Mouse (Mus musculus) heart, postnatal 0 days (tissue): Measurements from ENCODE around the gene Fam118b. TPM values are rescaled to one million over a fixed set of nuclear protein-coding genes. Genes with fewer than 3 reads are reported as not detected.

ENCODE experiments used
- ATAC-seq: fragments of 200-750 bp; cut with Nextera tagmentation; 2 replicates; pipeline ENCODE4 v1.8.0; 2017; ENCODE audit warnings: low read depth, moderate number of reproducible peaks, moderate library complexity; ENCODE audit not compliant: insufficient read depth
- DNase-seq: peaks from one replicate; pipeline ENCODE4 v3.0.0-alpha.2; 2016; ENCODE audit warnings: low spot score
- H3K27ac ChIP-seq: fragments of 300-500 bp; sonication (generic); 2 replicates; pipeline ENCODE4 v1.5.1; 2014; ENCODE audit warnings: low read depth, mild to moderate bottlenecking
- H3K27me3 ChIP-seq: fragments of 300-500 bp; sonication (generic); 2 replicates; pipeline ENCODE4 v1.6.1; 2014; ENCODE audit warnings: low read length, mixed read lengths; ENCODE audit not compliant: control insufficient read depth, insufficient read depth
- H3K36me3 ChIP-seq: fragments of 300-500 bp; sonication (generic); replicated peaks from 2 replicates; pipeline ENCODE4 v1.6.1; 2014; ENCODE audit warnings: low read length, mixed read lengths; ENCODE audit not compliant: control insufficient read depth, insufficient read depth
- H3K4me1 ChIP-seq: fragments of 300-500 bp; sonication (generic); 2 replicates; pipeline ENCODE4 v1.6.1; 2014; ENCODE audit warnings: antibody characterized with exemption; ENCODE audit not compliant: control insufficient read depth, insufficient read depth
- H3K4me2 ChIP-seq: fragments of 300-500 bp; sonication (generic); 2 replicates; pipeline ENCODE4 v1.6.1; 2014; ENCODE audit warnings: low read depth, mild to moderate bottlenecking, low read length, moderate library complexity
- H3K4me3 ChIP-seq: fragments of 300-500 bp; sonication (generic); 2 replicates; pipeline ENCODE4 v1.5.1; 2014; ENCODE audit warnings: low read depth, low read length
- H3K9ac ChIP-seq: fragments of 300-500 bp; sonication (generic); replicated peaks from 2 replicates; pipeline ENCODE4 v1.6.1; 2014; ENCODE audit warnings: low read depth, low read length, mixed read lengths
- H3K9me3 ChIP-seq: fragments of 300-500 bp; sonication (generic); replicated peaks from 2 replicates; pipeline ENCODE4 v1.6.1; 2016; ENCODE audit warnings: low read length; ENCODE audit not compliant: control insufficient read depth
- CTCF ChIP-seq: IDR thresholded peaks from 2 replicates; pipeline ENCODE4 v1.5.1; 2016; ENCODE audit warnings: antibody characterized with exemption, control low read depth, low read depth
- EP300 ChIP-seq: IDR thresholded peaks from 2 replicates; pipeline ENCODE4 v1.6.1; 2016; ENCODE audit warnings: antibody characterized with exemption, low read depth
- WGBS: fragments of 180-500 bp; shearing (Covaris S2); extraction: QIAGEN DNeasy Blood & Tissue Kit; methylation state at CpG from one replicate; pipeline ENCODE4 v1.1.7; 2014; 5-methylcytosine and 5-hydroxymethylcytosine counted together
- polyA plus RNA-seq: library from polyadenylated mRNA; unstranded; fragments of >200 nt; fragmentation: Nextera tagmentation; extraction: Ambion mirVana; gene quantifications from 2 replicates; pipeline ENCODE4 v1.2.1, GENCODE M21; 2015
- total RNA-seq: library from RNA; depleted of rRNA; stranded (reverse); fragments of >200 nt; gene quantifications from 2 replicates; pipeline ENCODE4 v1.2.3, GENCODE M21; 2014; ENCODE audit warnings: low replicate concordance

Fam118b gene
- total and polyA plus RNA-seq, 2 experiments from 2014 or later, result 19.7 to 22.6 TPM

- 19% methylated on average over 5 of the region's 5 CpGs for WGBS
- no peak overlapping the region for H3K27ac ChIP-seq
- H3K4me1 ChIP-seq, result no peaks in the 10 kb centered on the region
- TF ChIP-seq CTCF (peak; percentile 75), EP300 (no peak)
- no peaks in the 10 kb centered on the region for H3K9me3 ChIP-seq
- H3K4me3 ChIP-seq, result no peak overlapping the region
- H3K36me3 ChIP-seq, result no peaks in the 10 kb centered on the region; the same call in 1 of the 2 replicates
- peak; percentile 74 for DNase-seq
- H3K27me3 ChIP-seq, result no peaks in the 10 kb centered on the region
- H3K9ac ChIP-seq, result no peak overlapping the region
- H3K4me2 ChIP-seq, result no peak overlapping the region
- ATAC-seq, result peak; percentile 39; the same call in 1 of the 2 replicates
Measured at GRCm38 (mm10) chr9:35282006-35282850, 14.6 kb upstream of the Fam118b start.

- no peak overlapping the region for H3K4me3 ChIP-seq
- no peaks in the 10 kb centered on the region for H3K27me3 ChIP-seq
- no peak overlapping the region for H3K4me2 ChIP-seq
- H3K36me3 ChIP-seq, result peaks cover 32% of the 10 kb centered on the region
- TF ChIP-seq EP300 (no peak), CTCF (no peak)
- WGBS, result 83% methylated on average over 4 of the region's 4 CpGs
- ATAC-seq, result no peak
- no peak overlapping the region for H3K27ac ChIP-seq
- DNase-seq, result no peak
- H3K9me3 ChIP-seq, result no peaks in the 10 kb centered on the region
- H3K9ac ChIP-seq, result no peak overlapping the region
- H3K4me1 ChIP-seq, result no peaks in the 10 kb centered on the region
Measured at GRCm38 (mm10) chr9:35278451-35278850, 10.8 kb upstream of the Fam118b start.

GRCm38 (mm10) chr9:35277855-35278365 is 10.3 kb upstream of the Fam118b start:
- ATAC-seq (no peak), DNase-seq (no peak)
- no peak overlapping the region for H3K27ac ChIP-seq
- H3K4me3 ChIP-seq, result no peak overlapping the region
- H3K36me3 ChIP-seq, result peaks cover 38% of the 10 kb centered on the region
- no peaks in the 10 kb centered on the region for H3K4me1 ChIP-seq
- TF ChIP-seq CTCF, result no peak
- no peak for TF ChIP-seq EP300
- 79% methylated on average over 3 of the region's 3 CpGs for WGBS
- H3K9ac ChIP-seq, result no peak overlapping the region
- H3K27me3 ChIP-seq, result no peaks in the 10 kb centered on the region
- H3K4me2 ChIP-seq, result no peak overlapping the region
- no peaks in the 10 kb centered on the region for H3K9me3 ChIP-seq

- WGBS, result 2% methylated on average over 21 of the region's 21 CpGs
- no peaks in the 10 kb centered on the region for H3K27me3 ChIP-seq
- H3K4me2 ChIP-seq, result peak overlapping the region; percentile 91
- peak overlapping the region; percentile 68 for H3K27ac ChIP-seq
- H3K9ac ChIP-seq, result peak overlapping the region; percentile 66
- peak overlapping the region; percentile 69 for H3K4me3 ChIP-seq
- H3K9me3 ChIP-seq, result no peaks in the 10 kb centered on the region
- peaks cover 15% of the 10 kb centered on the region for H3K4me1 ChIP-seq
- peak; percentile 9; the same call in 1 of the 2 replicates for ATAC-seq
- TF ChIP-seq CTCF, result no peak
- no peak for TF ChIP-seq EP300
- peaks cover 19% of the 10 kb centered on the region for H3K36me3 ChIP-seq
- peak; percentile 16 for DNase-seq
Measured at GRCm38 (mm10) chr9:35267976-35268715, 541 bp upstream of the Fam118b start.

GRCm38 (mm10) chr9:35264509-35264908 is 3.1 kb downstream of the Fam118b start:
- Histone ChIP-seq H3K36me3 (no peaks in the 10 kb centered on the region), H3K9me3 (no peaks in the 10 kb centered on the region), H3K4me3 (no peak overlapping the region), H3K4me2 (no peak overlapping the region), H3K4me1 (peaks cover 15% of the 10 kb centered on the region), H3K27me3 (no peaks in the 10 kb centered on the region), H3K9ac (no peak overlapping the region), H3K27ac (no peak overlapping the region)
- DNase-seq (no peak), ATAC-seq (no peak)
- TF ChIP-seq EP300 (no peak), CTCF (no peak)
- 53% methylated on average over 3 of the region's 3 CpGs for WGBS
